Mouse (Mus musculus) cerebral cortex, adult 2 months (tissue): ENCODE data around the gene Imp3.

Experiments
- WGBS: fragments of 180-500 bp; shearing (Covaris S2); methylation state at CpG from one replicate; pipeline ENCODE4 v1.1.7; 2018; 5-methylcytosine and 5-hydroxymethylcytosine counted together

Gene Imp3

GRCm38 (mm10) chr9:56973960-56974524 lies 36.8 kb downstream of the Imp3 start:
- WGBS, result 85% methylated on average over 8 of the region's 8 CpGs

GRCm38 (mm10) chr9:56975199-56975598 lies 37.9 kb downstream of the Imp3 start:
- WGBS, result 89% methylated on average over 3 of the region's 3 CpGs

GRCm38 (mm10) chr9:56980186-56980585 lies 42.9 kb downstream of the Imp3 start:
- 92% methylated on average over 6 of the region's 6 CpGs for WGBS

- 13% methylated on average over 1 of the region's 1 CpGs for WGBS
Observed at GRCm38 (mm10) chr9:56981502-56981901, 44.2 kb downstream of the Imp3 start.
